ENCODE assay signal across 10 mouse cellular contexts in the genomic region with DNA sequence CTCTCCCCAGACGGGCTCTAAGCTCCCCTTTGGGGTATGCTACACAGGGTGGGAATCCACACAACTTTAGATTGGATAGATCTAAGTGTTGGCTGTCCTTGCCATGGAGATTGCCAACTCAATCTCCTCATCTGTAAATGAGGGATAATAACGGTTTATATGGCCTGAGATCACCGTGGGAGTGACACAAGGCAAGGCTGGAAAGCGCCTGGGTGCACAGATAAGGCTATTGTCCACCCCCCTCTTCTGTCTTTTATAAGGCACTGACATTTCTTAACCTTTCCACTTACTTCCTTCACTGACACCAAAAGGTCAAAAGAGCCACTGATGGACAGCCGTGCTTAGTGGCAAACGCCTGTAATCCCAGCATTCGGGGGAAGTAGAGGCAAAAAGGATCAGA. TPM values are rescaled to one million over a fixed set of nuclear protein-coding genes. Genes with fewer than 3 reads are reported as not detected.
DNase-seq lines count a peak whose midpoint lies in the region; ATAC-seq and TF ChIP-seq lines count a peak whose summit lies in the region.
"Had no signal": no experiment of that assay in that cellular context is flagged by ENCODE, and none has a peak within 500 bp of the region (broad histone marks: within the 10 kb centered on the region; RNA-seq: fewer than 3 reads in every experiment).

No protein-coding gene starts in this region.

- no peak overlapping the region for H3K9ac ChIP-seq in hindbrain, postnatal 0 days (replicated peaks; ENCODE audit: low read length)
- H3K9ac ChIP-seq in midbrain, embryonic 12.5 days (replicated peaks) = peak overlapping the region; percentile 83; the same call in 1 of the 2 replicates

- peaks cover 48% of the 10 kb centered on the region for H3K4me1 ChIP-seq in erythroblast, embryonic 14.5 days (ENCODE audit: control insufficient read depth)
- peaks cover 20% of the 10 kb centered on the region for H3K4me1 ChIP-seq in embryonic facial prominence, embryonic 10.5 days
- H3K4me1 ChIP-seq in hindbrain, postnatal 0 days (ENCODE audit: insufficient read depth, low read length) = peaks cover 8% of the 10 kb centered on the region
- peaks cover 22% of the 10 kb centered on the region for H3K4me1 ChIP-seq in midbrain, embryonic 12.5 days

- H3K4me3 ChIP-seq in erythroblast, embryonic 14.5 days (replicated peaks) = peak overlapping the region; percentile 90
- H3K4me3 ChIP-seq in embryonic facial prominence, embryonic 10.5 days = peak overlapping the region; percentile 88
- H3K4me3 ChIP-seq in hindbrain, postnatal 0 days (ENCODE audit: low read length) = peak overlapping the region; percentile 76
- H3K4me3 ChIP-seq in midbrain, embryonic 12.5 days = peak overlapping the region; percentile 91

- no peak for TF ChIP-seq CTCF in hindbrain, postnatal 0 days (IDR thresholded peaks at IDR 0.05; ENCODE audit: low read depth)

- H3K36me3 ChIP-seq in erythroblast, embryonic 14.5 days (ENCODE audit: control insufficient read depth) = peaks cover 39% of the 10 kb centered on the region
- H3K36me3 ChIP-seq in embryonic facial prominence, embryonic 10.5 days (replicated peaks) = peaks cover 42% of the 10 kb centered on the region
- peaks cover 1% of the 10 kb centered on the region; the same call in 1 of the 2 replicates for H3K36me3 ChIP-seq in hindbrain, postnatal 0 days (ENCODE audit: insufficient read depth, low read length)
- H3K36me3 ChIP-seq in midbrain, embryonic 12.5 days = peaks cover 14% of the 10 kb centered on the region

- 58% methylated on average over 7 of the region's 7 CpGs for WGBS in embryonic facial prominence, embryonic 10.5 days
- WGBS in hindbrain, postnatal 0 days = 55% methylated on average over 7 of the region's 7 CpGs
- 56% methylated on average over 7 of the region's 7 CpGs for whole genome bisulfite sequencing in midbrain, embryonic 12.5 days

- no peak for ATAC-seq in erythroblast, adult 5-6 weeks (replicated peaks; ENCODE audit: low FRiP score, poor library complexity, severe bottlenecking)
- no peak for ATAC-seq in hindbrain, postnatal 0 days
- ATAC-seq in midbrain, embryonic 12.5 days (ENCODE audit: low FRiP score, low read depth) = no peak
- no peak for ATAC-seq in cerebellum, adult (ENCODE audit: insufficient number of reproducible peaks, low FRiP score, low TSS enrichment)
- ATAC-seq: activated CD4-positive, CD25-positive, alpha-beta regulatory T cell, adult 4 months had no signal

- H3K4me2 ChIP-seq in hindbrain, postnatal 0 days (ENCODE audit: low read depth, low read length) = peak overlapping the region; percentile 92
- H3K4me2 ChIP-seq in midbrain, embryonic 12.5 days (replicated peaks) = peak overlapping the region; percentile 81

- H3K9me3 ChIP-seq in erythroblast, embryonic 14.5 days (ENCODE audit: control insufficient read depth, low read length) = no peaks in the 10 kb centered on the region
- no peaks in the 10 kb centered on the region for H3K9me3 ChIP-seq in embryonic facial prominence, embryonic 10.5 days
- H3K9me3 ChIP-seq in hindbrain, postnatal 0 days (ENCODE audit: low read length) = no peaks in the 10 kb centered on the region
- H3K9me3 ChIP-seq in midbrain, embryonic 12.5 days = no peaks in the 10 kb centered on the region

- H3K27ac ChIP-seq in embryonic facial prominence, embryonic 10.5 days (replicated peaks) = no peak overlapping the region
- no peak overlapping the region for H3K27ac ChIP-seq in hindbrain, postnatal 0 days
- no peak overlapping the region for H3K27ac ChIP-seq in midbrain, embryonic 12.5 days (replicated peaks)
- H3K27ac ChIP-seq: kidney, postnatal 0 days had no signal

- no peak for DNase-seq in embryonic facial prominence, embryonic 10.5 days (ENCODE audit: low spot score)
- DNase-seq in hindbrain, postnatal 0 days (ENCODE audit: low spot score) = no peak
- no peak for DNase-seq in right cerebral cortex, postnatal 4 days
- no peak for DNase-seq in ovary, postnatal 36 days (ENCODE audit: low spot score)

- no peaks in the 10 kb centered on the region for H3K27me3 ChIP-seq in erythroblast, embryonic 14.5 days (ENCODE audit: control insufficient read depth)
- H3K27me3 ChIP-seq in embryonic facial prominence, embryonic 10.5 days (replicated peaks; ENCODE audit: low read depth, poor library complexity, severe bottlenecking) = no peaks in the 10 kb centered on the region
- no peaks in the 10 kb centered on the region for H3K27me3 ChIP-seq in hindbrain, postnatal 0 days (ENCODE audit: insufficient read depth, low read length)
- no peaks in the 10 kb centered on the region for H3K27me3 ChIP-seq in midbrain, embryonic 12.5 days

RNA-seq across cellular contexts. Expression of a gene that starts 1.4 kb away (rescaled TPM):
- 0.25 and 0.48 TPM in 2 replicates for polyA plus RNA-seq in erythroblast, embryonic 14.5 days (2012)
- total RNA-seq in erythroblast, adult 5-6 weeks (2015; ENCODE audit: low replicate concordance) = 8.2 and 12.5 TPM in 2 replicates
- total RNA-seq in erythroblast, adult 5-6 weeks (2017; ENCODE audit: low replicate concordance) = 6.4 and 6.8 TPM in 2 replicates
- polyA plus RNA-seq in embryonic facial prominence, embryonic 10.5 days (2016; fragmentation: Nextera tagmentation; extraction: Ambion mirVana) = 91.0 and 104 TPM in 2 replicates
- 57.0 and 57.7 TPM in 2 replicates for total RNA-seq in hindbrain, postnatal 0 days (2014; rRNA removed)
- 32.5 and 33.0 TPM in 2 replicates for polyA plus RNA-seq in hindbrain, postnatal 0 days (2015; fragmentation: Nextera tagmentation; extraction: Ambion mirVana)
- polyA plus RNA-seq in midbrain, embryonic 12.5 days (2016; fragmentation: Nextera tagmentation; extraction: Ambion mirVana) = 96.0 and 100 TPM in 2 replicates

RNA-seq across cellular contexts. Expression of a gene that starts 25.1 kb away (rescaled TPM):
- polyA plus RNA-seq in erythroblast, embryonic 14.5 days (2012) = 0.27 and 0.49 TPM in 2 replicates
- total RNA-seq in erythroblast, adult 5-6 weeks (2015; ENCODE audit: low replicate concordance) = 0.63 TPM in 1 of 2 replicates, not detected in the other
- 0.14 and 0.68 TPM in 2 replicates for total RNA-seq in erythroblast, adult 5-6 weeks (2017; ENCODE audit: low replicate concordance)
- 10.0 and 11.5 TPM in 2 replicates for polyA plus RNA-seq in embryonic facial prominence, embryonic 10.5 days (2016; fragmentation: Nextera tagmentation; extraction: Ambion mirVana)
- 32.9 and 39.4 TPM in 2 replicates for total RNA-seq in hindbrain, postnatal 0 days (2014; rRNA removed)
- polyA plus RNA-seq in hindbrain, postnatal 0 days (2015; fragmentation: Nextera tagmentation; extraction: Ambion mirVana) = 13.6 and 14.4 TPM in 2 replicates
- 14.4 and 14.7 TPM in 2 replicates for polyA plus RNA-seq in midbrain, embryonic 12.5 days (2016; fragmentation: Nextera tagmentation; extraction: Ambion mirVana)

RNA-seq across cellular contexts. Expression of a gene that starts 25.3 kb away (rescaled TPM):
- 0.05 TPM in 2 replicates for polyA plus RNA-seq in erythroblast, embryonic 14.5 days (2012)
- 6.1 and 13.1 TPM in 2 replicates for total RNA-seq in erythroblast, adult 5-6 weeks (2015; ENCODE audit: low replicate concordance)
- total RNA-seq in erythroblast, adult 5-6 weeks (2017; ENCODE audit: low replicate concordance) = 20.1 and 26.1 TPM in 2 replicates
- 3.1 and 3.3 TPM in 2 replicates for polyA plus RNA-seq in embryonic facial prominence, embryonic 10.5 days (2016; fragmentation: Nextera tagmentation; extraction: Ambion mirVana)
- total RNA-seq in hindbrain, postnatal 0 days (2014; rRNA removed) = 8.2 and 12.4 TPM in 2 replicates
- polyA plus RNA-seq in hindbrain, postnatal 0 days (2015; fragmentation: Nextera tagmentation; extraction: Ambion mirVana) = 6.9 and 7.2 TPM in 2 replicates
- polyA plus RNA-seq in midbrain, embryonic 12.5 days (2016; fragmentation: Nextera tagmentation; extraction: Ambion mirVana) = 9.8 and 10.3 TPM in 2 replicates

Comparison
In these comparisons a context has a peak if more than half of its experiments do, and no peak if none do; other contexts are left out.
1. RNA of a gene that starts 1.4 kb away (polyA plus RNA-seq): 96.0 to 100 TPM in midbrain, embryonic 12.5 days, 91.0 to 104 TPM in embryonic facial prominence, embryonic 10.5 days and 32.5 to 33.0 TPM in hindbrain, postnatal 0 days; 0.25 to 0.48 TPM in erythroblast, embryonic 14.5 days; every median in the first group is over 10 times any median in the second.
2. Peak in every context shown above with its lines, with median percentiles within 50 percentile points of each other: H3K4me3 ChIP-seq.